Mouse (Mus musculus): ENCODE measurements around the gene Olfr1180. TPM values are rescaled to one million over a fixed set of nuclear protein-coding genes. Genes with fewer than 3 reads are reported as not detected.
"Not testable (repeated sequence)": the region's sequence is repeated elsewhere in the genome, so short reads cannot be mapped to it uniquely, and the experiment has no call there.

Gene Olfr1180
- polyA plus RNA-seq (2017; shearing (Covaris generic)), result not detected

DNA sequence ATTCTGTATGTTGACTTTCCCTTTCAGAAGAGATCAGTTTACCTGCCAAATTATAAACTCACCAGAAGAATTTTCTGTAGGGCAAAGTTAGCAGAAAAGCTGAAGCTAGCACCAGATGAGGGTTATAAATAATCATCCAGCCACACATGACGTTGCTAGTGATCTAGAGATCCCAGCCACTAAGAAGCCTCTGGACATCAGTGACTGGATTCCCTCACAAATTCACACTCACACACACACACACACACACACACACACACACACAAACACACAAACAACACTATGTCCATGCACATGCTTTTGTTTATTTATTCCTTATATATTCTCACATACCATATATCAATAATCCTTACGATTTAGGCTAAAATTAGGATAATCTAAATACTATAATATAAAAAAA is at the start of gene Olfr1180:
TSS of gene Olfr1180 (minus strand) at position 101 of the 400 bp plus-strand sequence.
- no peak for ATAC-seq

DNA sequence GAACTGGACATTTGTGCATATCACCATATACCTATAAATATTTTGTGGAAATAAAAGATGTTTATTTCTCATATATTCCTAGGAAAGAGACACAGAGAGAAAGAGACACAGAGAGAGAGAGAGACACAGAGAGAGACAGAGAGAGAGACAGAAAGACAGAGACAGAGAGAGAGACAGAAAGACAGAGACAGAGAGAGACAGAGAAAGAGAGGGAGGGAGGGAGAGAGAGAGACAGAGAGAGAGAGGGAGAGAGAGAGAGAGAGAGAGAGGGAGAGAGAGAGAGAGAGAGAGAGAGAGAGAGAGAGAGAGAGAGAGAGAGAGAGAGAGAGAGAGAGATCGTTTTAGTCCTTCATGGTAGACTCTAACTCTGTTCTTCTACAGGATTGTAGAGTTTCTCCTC is 35.6 kb upstream of the Olfr1180 start, which contains the start of gene Olfr1183:
TSS of gene Olfr1183 (plus strand) at position 301 of the 400 bp plus-strand sequence.
- ATAC-seq, result not testable (repeated sequence)

DNA sequence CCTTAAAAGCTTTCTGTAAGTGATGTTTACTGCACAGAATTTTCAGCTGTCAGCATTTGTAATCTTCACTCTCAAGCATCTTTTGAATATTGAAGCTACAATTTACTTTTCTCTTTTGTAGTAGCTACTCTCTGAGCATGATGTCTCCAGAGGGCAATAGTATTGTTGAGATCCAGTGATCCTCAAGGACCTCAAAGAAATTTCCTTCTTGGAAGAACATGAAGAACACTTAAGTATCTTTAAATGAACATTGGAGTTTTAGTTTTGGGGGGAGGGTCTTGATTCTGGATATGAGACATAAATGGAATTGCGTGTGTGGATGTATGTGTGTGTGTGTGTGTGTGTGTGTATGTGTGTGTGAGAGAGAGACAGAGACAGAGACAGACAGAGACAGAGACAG is 30.1 kb upstream of the Olfr1180 start, which contains the start of gene Gm13757:
TSS of gene Gm13757 (minus strand) at position 101 of the 400 bp plus-strand sequence.
- no peak for ATAC-seq

DNA sequence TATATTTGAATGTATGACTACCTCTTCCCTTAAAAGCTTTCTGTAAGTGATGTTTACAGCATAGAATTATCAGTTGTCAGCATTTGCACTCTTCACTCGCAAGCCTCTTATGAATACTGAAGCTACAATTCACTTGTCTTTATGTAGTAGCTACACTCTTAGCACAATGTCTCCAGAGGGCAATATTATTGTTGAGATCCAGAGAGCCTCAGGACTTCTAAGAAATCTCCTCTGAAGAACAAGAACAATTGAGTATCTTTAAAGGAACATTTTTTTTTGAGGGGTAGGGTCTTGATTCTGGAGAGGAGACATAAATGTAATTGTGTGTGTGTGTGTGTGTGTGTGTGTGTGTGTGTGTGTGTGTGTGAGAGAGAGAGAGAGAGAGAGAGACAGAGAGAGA is 7.1 kb upstream of the Olfr1180 start, which contains the start of gene Olfr1181:
TSS of gene Olfr1181 (minus strand) at position 101 of the 400 bp plus-strand sequence.
- no peak for ATAC-seq

DNA sequence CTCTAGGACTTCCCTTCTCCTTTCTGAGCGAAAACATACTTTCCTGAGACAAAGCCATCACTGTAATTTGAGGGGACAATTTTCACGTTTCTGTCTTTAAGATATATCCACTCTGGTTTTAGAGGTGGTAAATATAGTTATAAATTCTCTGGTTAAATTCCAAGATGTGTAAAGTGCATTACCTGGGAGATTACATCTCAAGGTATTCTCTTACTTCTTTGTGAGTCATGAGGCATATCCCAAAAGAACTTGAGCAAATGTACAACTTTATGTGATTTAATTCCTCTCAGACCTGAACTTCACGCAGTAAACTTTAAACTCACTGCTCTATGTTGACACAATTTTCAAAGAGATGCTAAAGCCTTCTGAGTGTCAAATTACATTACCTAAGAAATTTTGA is 12.6 kb downstream of the Olfr1180 start, which contains the start of gene Olfr1179:
TSS of gene Olfr1179 (minus strand) at position 101 of the 400 bp plus-strand sequence.
- ATAC-seq, result no peak

DNA sequence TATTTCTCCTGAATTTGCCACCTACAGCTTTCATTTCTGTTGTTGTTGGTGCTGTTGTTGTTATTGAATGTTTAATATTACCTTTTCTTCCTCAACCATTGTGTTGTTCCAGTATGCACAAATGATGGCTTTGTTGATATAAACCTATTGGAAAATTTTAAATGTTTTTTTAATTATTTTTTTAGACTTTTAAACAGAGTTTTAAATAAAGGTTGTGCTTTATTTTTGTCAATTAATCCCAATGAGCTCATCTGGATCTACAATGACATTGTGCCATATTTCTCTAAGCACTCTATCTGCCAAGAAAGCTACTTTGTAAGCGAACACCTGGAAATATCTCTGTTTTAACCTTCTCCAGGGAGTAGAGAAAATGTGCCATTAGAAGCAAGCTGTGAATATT is 32.2 kb downstream of the Olfr1180 start, which contains the start of gene Olfr1178:
TSS of gene Olfr1178 (plus strand) at position 301 of the 400 bp plus-strand sequence.
- ATAC-seq, result no peak

Other genes starting within 250 kb of the Olfr1180 start
- gene Olfr1168, start 237.3 kb downstream of the Olfr1180 start, polyA plus RNA-seq (2017; shearing (Covaris generic)), result not detected
- gene Olfr1170, start 190.8 kb downstream of the Olfr1180 start, polyA plus RNA-seq (2017; shearing (Covaris generic)), result not detected
- gene Olfr1173, start 139.3 kb downstream of the Olfr1180 start, polyA plus RNA-seq (2017; shearing (Covaris generic)), result under 1 TPM in 1 of 2 experiments, not detected in 1; 0.13 TPM
- gene Olfr1174-ps, start 104.0 kb downstream of the Olfr1180 start, polyA plus RNA-seq (2017; shearing (Covaris generic)), result not detected
- gene Olfr1175-ps, start 91.9 kb downstream of the Olfr1180 start, polyA plus RNA-seq (2017; shearing (Covaris generic)), result not detected
- gene Olfr1176, start 82.4 kb downstream of the Olfr1180 start, polyA plus RNA-seq (2017; shearing (Covaris generic)), result not detected
- not detected for gene Olfr1177-ps, start 72.7 kb downstream of the Olfr1180 start, polyA plus RNA-seq (2017; shearing (Covaris generic))
- gene Olfr1178, start 32.1 kb downstream of the Olfr1180 start, polyA plus RNA-seq (2017; shearing (Covaris generic)), result under 1 TPM in 1 of 2 experiments, not detected in 1; 0.17 TPM
- gene Olfr1179, start 12.7 kb downstream of the Olfr1180 start, polyA plus RNA-seq (2017; shearing (Covaris generic)), result not detected
- gene Olfr1181, start 7.0 kb upstream of the Olfr1180 start, polyA plus RNA-seq (2017; shearing (Covaris generic)), result not detected
- gene Gm13757, start 30.0 kb upstream of the Olfr1180 start, polyA plus RNA-seq (2017; shearing (Covaris generic)), result not detected
- not detected for gene Olfr1183, start 35.7 kb upstream of the Olfr1180 start, polyA plus RNA-seq (2017; shearing (Covaris generic))
- not detected for gene Olfr1184, start 64.4 kb upstream of the Olfr1180 start, polyA plus RNA-seq (2017; shearing (Covaris generic))
- gene Olfr1185-ps1, start 74.2 kb upstream of the Olfr1180 start, polyA plus RNA-seq (2017; shearing (Covaris generic)), result under 1 TPM in 1 of 2 experiments, not detected in 1; 0.44 TPM
- not detected for gene Olfr1186, start 99.4 kb upstream of the Olfr1180 start, polyA plus RNA-seq (2017; shearing (Covaris generic))
- gene Olfr1188, start 137.8 kb upstream of the Olfr1180 start, polyA plus RNA-seq (2017; shearing (Covaris generic)), result not detected
- not detected for gene Olfr1189, start 167.3 kb upstream of the Olfr1180 start, polyA plus RNA-seq (2017; shearing (Covaris generic))
- gene Olfr1191-ps1, start 221.4 kb upstream of the Olfr1180 start, polyA plus RNA-seq (2017; shearing (Covaris generic)), result not detected
- gene Olfr1192-ps1, start 229.4 kb upstream of the Olfr1180 start, polyA plus RNA-seq (2017; shearing (Covaris generic)), result under 1 TPM; 0.15 to 0.16 TPM